Mouse (Mus musculus) myocyte (in vitro differentiated cells): ENCODE results near the gene Cavin3. TPM values are rescaled to one million over a fixed set of nuclear protein-coding genes. Genes with fewer than 3 reads are reported as not detected.
"Not testable (repeated sequence)": the region's sequence is repeated elsewhere in the genome, so short reads cannot be mapped to it uniquely, and the experiment has no call there.

Experiments used
- H3K27me3 ChIP-seq: one replicate; pipeline ENCODE4 v1.6.1; 2011; ENCODE audit not compliant: control insufficient read depth, insufficient read depth, insufficient read length
- H3K36me3 ChIP-seq: one replicate; pipeline ENCODE4 v1.6.1; 2011; ENCODE audit not compliant: control insufficient read depth, insufficient read depth
- H3K4me2 ChIP-seq: one replicate; pipeline ENCODE4 v1.6.1; 2011; ENCODE audit warnings: low read depth, control low read depth
- H3K4me3 ChIP-seq: one replicate; pipeline ENCODE4 v1.5.1; 2011; ENCODE audit warnings: mild to moderate bottlenecking, control low read depth, moderate library complexity
- H3K79me2 ChIP-seq: one replicate; pipeline ENCODE4 v1.6.1; 2011; ENCODE audit not compliant: control insufficient read depth, insufficient read depth
- H3ac ChIP-seq: one replicate; pipeline ENCODE4 v1.6.1; 2011; ENCODE audit not compliant: control insufficient read depth, insufficient read length
- CEBPB ChIP-seq: IDR thresholded peaks from 2 replicates; pipeline ENCODE4 v1.6.1; 2011; ENCODE audit warnings: mild to moderate bottlenecking, moderate library complexity; ENCODE audit not compliant: poor library complexity, insufficient read depth, severe bottlenecking
- E2F4 ChIP-seq: IDR thresholded peaks from one replicate; pipeline ENCODE4 v1.6.1; 2011; ENCODE audit warnings: mild to moderate bottlenecking, control low read depth, moderate library complexity; ENCODE audit not compliant: insufficient read depth
- MAX ChIP-seq: IDR thresholded peaks from one replicate; pipeline ENCODE4 v1.6.1; 2011; ENCODE audit warnings: low read depth, mild to moderate bottlenecking, control low read depth
- MYOD1 ChIP-seq, 3 experiments: IDR thresholded peaks; one replicate each; pipeline ENCODE4 v1.6.1; 2011; ENCODE audit warnings: control low read depth in 2 of 3, low read depth in 2 of 3, mild to moderate bottlenecking in 2 of 3, moderate library complexity in 1 of 3; ENCODE audit not compliant: insufficient read length in 2 of 3, control insufficient read depth in 1 of 3
- MYOG ChIP-seq, 3 experiments: IDR thresholded peaks; one replicate each; pipeline ENCODE4 v1.6.1; 2011; ENCODE audit warnings: control low read depth in 2 of 3, low read depth in 2 of 3, mild to moderate bottlenecking in 2 of 3; ENCODE audit not compliant: insufficient read length in 2 of 3, control insufficient read depth in 1 of 3, insufficient read depth in 1 of 3
- POLR2A ChIP-seq: IDR thresholded peaks from one replicate; pipeline ENCODE4 v1.6.1; 2011; ENCODE audit warnings: low read depth, mild to moderate bottlenecking, control low read depth, moderate library complexity; ENCODE audit not compliant: insufficient read length
- POLR2AphosphoS2 ChIP-seq: IDR thresholded peaks from one replicate; pipeline ENCODE4 v1.6.1; 2011; ENCODE audit warnings: low read depth, control low read depth; ENCODE audit not compliant: insufficient read length
- REST ChIP-seq: IDR thresholded peaks from one replicate; pipeline ENCODE4 v1.6.1; 2011; ENCODE audit warnings: mild to moderate bottlenecking, control low read depth, moderate library complexity; ENCODE audit not compliant: insufficient read depth, insufficient read length
- SRF ChIP-seq: IDR thresholded peaks from one replicate; pipeline ENCODE4 v1.6.1; 2011; ENCODE audit warnings: low read depth; ENCODE audit not compliant: control insufficient read depth, insufficient read length
- TCF12 ChIP-seq: IDR thresholded peaks from one replicate; pipeline ENCODE4 v1.6.1; 2011; ENCODE audit warnings: mild to moderate bottlenecking, control low read depth; ENCODE audit not compliant: poor library complexity, insufficient read depth, severe bottlenecking
- TCF3 ChIP-seq: IDR thresholded peaks from one replicate; pipeline ENCODE4 v1.6.1; 2011; ENCODE audit warnings: low read depth, control low read depth; ENCODE audit not compliant: insufficient read length
- USF1 ChIP-seq: IDR thresholded peaks from one replicate; pipeline ENCODE4 v1.6.1; 2011; ENCODE audit warnings: low read depth, mild to moderate bottlenecking, control low read depth, moderate library complexity
- polyA plus RNA-seq: library from polyadenylated mRNA; unstranded; fragments of >200 nt; fragmentation: generic; extraction: Trizol; gene quantifications from one replicate; pipeline ENCODE4 v1.2.1, GENCODE M21; 2012; ENCODE audit warnings: missing spikeins

The Cavin3 gene
- polyA plus RNA-seq, 1 experiment: 88.4 TPM

- TF ChIP-seq TCF3 (no peak), TCF12 (no peak), SRF (no peak), E2F4 (no peak), REST (no peak), CEBPB (no peak), MYOG (IDR thresholded peaks at IDR 0.05; ENCODE audit: control insufficient read depth in 1 of 3, insufficient read depth in 1 of 3, insufficient read length in 2 of 3, low read depth in 2 of 3) (no peak), MYOD1 (IDR thresholded peaks at IDR 0.05; ENCODE audit: control insufficient read depth in 1 of 3, insufficient read length in 2 of 3, low read depth in 2 of 3) (no peak), USF1 (no peak), POLR2AphosphoS2 (no peak), POLR2A (no peak)
- Histone ChIP-seq H3K4me3 (no peak overlapping the region), H3K79me2 (no peaks in the 10 kb centered on the region), H3K4me2 (no peak overlapping the region), H3ac (no peak overlapping the region), H3K27me3 (no peaks in the 10 kb centered on the region), H3K36me3 (no peaks in the 10 kb centered on the region)
These were observed 9.5 kb downstream of the Cavin3 start for GRCm38 (mm10) chr7:105472607-105473006.

GRCm38 (mm10) chr7:105465505-105465904 is 16.6 kb downstream of the Cavin3 start:
- not testable (repeated sequence) for H3K4me2 ChIP-seq, H3ac ChIP-seq, H3K36me3 ChIP-seq, H3K79me2 ChIP-seq, H3K27me3 ChIP-seq, H3K4me3 ChIP-seq

- Histone ChIP-seq H3K27me3 (no peaks in the 10 kb centered on the region), H3K4me2 (no peak overlapping the region), H3K79me2 (no peaks in the 10 kb centered on the region), H3ac (no peak overlapping the region), H3K4me3 (no peak overlapping the region), H3K36me3 (no peaks in the 10 kb centered on the region)
- TF ChIP-seq POLR2AphosphoS2: no peak
- TF ChIP-seq REST: no peak
- TF ChIP-seq MYOG (IDR thresholded peaks at IDR 0.05; ENCODE audit: control insufficient read depth in 1 of 3, insufficient read depth in 1 of 3, insufficient read length in 2 of 3, low read depth in 2 of 3): no peak
- TF ChIP-seq E2F4: no peak
- TF ChIP-seq MAX: no peak
- TF ChIP-seq TCF12: no peak
- no peak for TF ChIP-seq CEBPB
- no peak for TF ChIP-seq SRF
- TF ChIP-seq MYOD1 (IDR thresholded peaks at IDR 0.05; ENCODE audit: control insufficient read depth in 1 of 3, insufficient read length in 2 of 3, low read depth in 2 of 3): no peak
- TF ChIP-seq TCF3: no peak
- TF ChIP-seq POLR2A: no peak
- TF ChIP-seq USF1: no peak
These were observed 23.6 kb downstream of the Cavin3 start for GRCm38 (mm10) chr7:105458546-105458945.

- not testable (repeated sequence) for H3K36me3 ChIP-seq, H3ac ChIP-seq, H3K4me3 ChIP-seq, H3K4me2 ChIP-seq, H3K79me2 ChIP-seq, H3K27me3 ChIP-seq
These were observed 28.8 kb downstream of the Cavin3 start for GRCm38 (mm10) chr7:105453345-105453744.

- H3K4me2 ChIP-seq: no peak overlapping the region
- no peaks in the 10 kb centered on the region for H3K27me3 ChIP-seq
- TF ChIP-seq MYOG (IDR thresholded peaks at IDR 0.05; ENCODE audit: control insufficient read depth in 1 of 3, insufficient read depth in 1 of 3, insufficient read length in 2 of 3, low read depth in 2 of 3) (no peak), MYOD1 (IDR thresholded peaks at IDR 0.05; ENCODE audit: control insufficient read depth in 1 of 3, insufficient read length in 2 of 3, low read depth in 2 of 3) (no peak), SRF (no peak), E2F4 (no peak), TCF12 (no peak), POLR2AphosphoS2 (no peak), CEBPB (no peak), POLR2A (no peak), MAX (no peak), REST (no peak), TCF3 (no peak), USF1 (no peak)
- H3K36me3 ChIP-seq: no peaks in the 10 kb centered on the region
- no peak overlapping the region for H3K4me3 ChIP-seq
- no peak overlapping the region for H3ac ChIP-seq
- no peaks in the 10 kb centered on the region for H3K79me2 ChIP-seq
These were observed 37.0 kb downstream of the Cavin3 start for GRCm38 (mm10) chr7:105445076-105445475.
